Mouse (Mus musculus) gastrocnemius, postnatal 10 days (tissue): ENCODE data around the gene Snx9. TPM values are rescaled to one million over a fixed set of nuclear protein-coding genes. Genes with fewer than 3 reads are reported as not detected.

ENCODE experiments used
- DNase-seq: peaks from one replicate; pipeline ENCODE4 v3.0.0; 2021; ENCODE audit warnings: mixed read lengths
- long read RNA-seq, 2 experiments: library from polyadenylated mRNA; stranded (forward); transcript quantifications; one replicate each; pipeline ENCODE4 v2.0.0; 2021
- total RNA-seq, 2 experiments: library from RNA; stranded (reverse); gene quantifications; 2 replicates each; pipeline ENCODE4 v1.2.3; 2021

Gene Snx9
- 10 to 100 TPM; 28.2 to 29.8 TPM for total RNA-seq
- long read RNA-seq, experiment 1, transcript Snx9-201 (18 exons, 3,331 nt): major isoform, 38 of 72 reads
- long read RNA-seq, experiment 1, partial matches to known transcripts: 3 of 72 reads
- long read RNA-seq, experiment 1, other reads (novel, unspliced or antisense): 31 of 72 reads
- long read RNA-seq, experiment 2, transcript Snx9-201 (18 exons, 3,331 nt): major isoform, 27 of 50 reads
- long read RNA-seq, experiment 2, partial matches to known transcripts: 2 of 50 reads
- long read RNA-seq, experiment 2, other reads (novel, unspliced or antisense): 21 of 50 reads

DNA sequence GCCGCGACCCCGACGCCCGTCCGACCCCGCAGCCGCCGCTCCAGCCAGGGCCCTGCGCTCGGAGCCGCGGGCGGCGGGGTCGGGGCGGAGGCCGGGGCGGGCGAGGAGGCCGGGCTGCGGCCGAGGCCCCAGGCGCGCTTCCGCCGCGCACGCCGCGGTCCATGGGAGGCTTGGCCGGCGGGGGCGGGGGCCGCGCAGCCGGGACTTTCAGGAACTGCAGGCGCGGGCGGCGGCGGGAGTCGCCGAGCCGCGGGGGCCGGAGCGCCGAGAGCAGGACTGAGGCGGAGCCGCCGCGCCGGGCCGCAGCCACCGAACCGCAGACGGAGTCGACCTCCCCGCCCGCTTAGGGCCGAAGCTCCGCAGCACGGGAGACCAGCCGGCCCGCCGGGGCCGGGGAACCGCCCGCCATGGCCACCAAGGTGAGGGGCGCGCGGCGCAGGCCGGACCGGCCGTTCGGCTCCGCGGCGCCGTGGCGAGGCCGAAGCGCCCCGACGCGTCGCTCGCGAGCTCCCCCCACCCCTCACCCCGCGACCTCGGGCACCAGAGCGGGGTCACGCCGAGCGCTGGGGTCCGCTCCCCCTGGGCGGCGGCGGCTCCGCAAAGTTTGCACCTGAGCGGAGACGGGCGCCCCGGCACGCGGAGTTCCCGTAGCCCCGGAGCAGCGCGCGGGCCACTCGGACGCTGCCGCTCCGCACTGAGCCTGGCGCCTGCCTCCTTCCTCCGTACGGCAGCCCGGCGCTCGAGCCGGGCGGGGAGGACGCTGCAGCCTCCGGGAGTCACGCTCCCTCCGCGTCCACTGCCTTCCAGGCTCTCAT lies at the start of gene Snx9:
TSS of gene Snx9 (plus strand) at position 202 of the 815 bp plus-strand sequence.
- peak; percentile 81 for DNase-seq

DNA sequence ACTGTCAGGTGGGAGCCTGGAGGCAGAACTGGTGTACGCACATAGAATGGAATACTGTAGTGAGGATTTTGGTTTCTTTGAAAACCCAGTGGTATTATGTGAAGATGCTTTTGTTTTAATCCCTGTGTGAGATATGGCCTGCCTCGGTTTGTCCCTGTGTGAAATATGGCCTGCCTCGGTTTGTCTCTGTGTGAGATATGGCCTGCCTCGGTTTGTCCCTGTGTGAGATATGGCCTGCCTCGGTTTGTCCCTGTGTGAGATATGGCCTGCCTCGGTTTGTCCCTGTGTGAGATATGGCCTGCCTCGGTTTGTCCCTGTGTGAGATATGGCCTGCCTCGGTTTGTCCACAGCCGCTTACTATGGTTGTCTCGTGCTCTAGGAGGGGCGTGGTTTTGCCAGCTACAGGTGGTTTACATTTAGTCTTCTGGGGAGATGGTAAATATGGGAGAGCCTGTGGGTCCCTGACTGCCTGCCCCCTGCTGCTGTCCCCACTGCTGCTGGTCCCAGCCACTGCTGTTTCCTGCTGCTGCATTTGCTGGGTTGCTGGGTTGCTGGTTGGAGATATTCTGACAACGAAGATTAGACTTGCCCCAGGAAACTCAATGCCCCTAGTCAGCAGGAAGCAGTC lies 48.9 kb upstream of the Snx9 start:
- no peak for DNase-seq

DNA sequence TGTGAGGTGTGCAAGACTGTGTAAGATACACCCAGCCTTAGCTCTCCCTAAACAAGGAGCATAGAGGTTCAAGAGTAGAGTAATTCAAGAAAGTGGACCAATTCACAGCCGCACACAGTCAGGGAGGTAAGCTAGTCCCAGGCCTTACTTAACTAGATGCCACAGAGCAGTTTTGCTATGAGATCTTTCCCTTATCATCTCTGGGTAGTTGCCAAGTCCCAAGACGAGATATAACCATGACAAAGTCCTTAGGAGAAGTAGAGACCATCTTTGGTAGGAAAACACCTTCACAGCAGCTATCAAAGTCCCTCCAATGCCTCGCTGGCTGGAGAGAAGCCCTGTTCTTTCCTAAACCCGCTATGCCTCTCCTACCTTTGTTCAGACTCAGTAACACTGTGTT lies 47.5 kb upstream of the Snx9 start:
- no peak for DNase-seq

DNA sequence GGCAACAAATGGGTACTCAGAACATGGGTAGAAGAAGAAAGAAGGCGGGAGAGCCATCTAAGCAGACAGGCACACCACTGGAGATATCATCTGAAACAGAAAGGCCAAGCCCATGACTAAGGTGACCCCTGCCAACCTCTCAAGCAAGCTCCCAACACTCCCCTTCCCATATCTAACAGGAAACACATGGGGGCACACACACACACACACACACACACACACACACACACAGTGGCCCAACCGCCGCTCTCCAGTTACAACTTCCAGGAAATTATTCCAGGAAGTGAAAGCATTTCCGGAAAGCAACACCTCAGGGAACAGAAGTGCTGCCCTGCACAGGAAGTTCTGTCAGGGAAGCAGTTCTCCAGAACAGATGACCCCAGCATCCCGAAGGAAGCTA lies 46.9 kb upstream of the Snx9 start:
- no peak for DNase-seq

DNA sequence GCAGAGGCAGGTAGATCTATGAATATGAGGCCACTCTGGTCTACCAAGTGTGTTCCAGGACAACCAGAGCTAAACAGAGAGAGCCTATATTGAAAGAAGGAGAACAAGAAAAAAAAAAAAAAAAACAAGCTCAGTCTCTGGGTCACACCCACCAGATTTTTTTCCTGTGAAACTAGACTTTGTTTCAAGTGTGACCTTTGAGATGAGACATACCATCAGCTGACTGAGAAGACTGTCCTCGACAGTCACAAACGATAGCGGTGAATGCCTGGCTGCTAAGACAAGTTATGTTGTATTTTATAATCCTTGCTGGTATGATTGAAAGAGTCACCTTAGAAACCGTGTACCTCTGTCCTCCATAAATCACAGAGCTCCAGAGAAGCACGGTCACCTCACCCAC lies 45.8 kb upstream of the Snx9 start:
- no peak for DNase-seq

DNA sequence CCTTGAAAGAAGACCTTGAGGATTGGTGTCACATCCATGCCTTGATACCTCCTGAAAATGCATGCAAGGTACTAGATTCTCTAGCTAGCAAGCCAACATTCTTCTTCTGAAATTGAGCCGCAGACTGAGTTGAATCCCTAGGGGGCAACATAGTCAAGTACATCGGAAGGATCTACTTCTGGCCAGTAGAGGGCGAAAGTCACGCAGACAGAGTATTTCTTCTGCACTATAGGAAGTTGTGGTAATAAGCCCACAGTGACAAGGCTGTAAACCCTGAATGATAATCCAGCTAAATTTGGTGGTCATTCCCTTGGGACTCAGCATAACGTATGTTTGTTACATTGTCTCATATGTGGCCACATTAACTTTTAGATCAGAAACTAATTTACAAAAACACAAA lies 45.3 kb upstream of the Snx9 start:
- peak; percentile 46 for DNase-seq

DNA sequence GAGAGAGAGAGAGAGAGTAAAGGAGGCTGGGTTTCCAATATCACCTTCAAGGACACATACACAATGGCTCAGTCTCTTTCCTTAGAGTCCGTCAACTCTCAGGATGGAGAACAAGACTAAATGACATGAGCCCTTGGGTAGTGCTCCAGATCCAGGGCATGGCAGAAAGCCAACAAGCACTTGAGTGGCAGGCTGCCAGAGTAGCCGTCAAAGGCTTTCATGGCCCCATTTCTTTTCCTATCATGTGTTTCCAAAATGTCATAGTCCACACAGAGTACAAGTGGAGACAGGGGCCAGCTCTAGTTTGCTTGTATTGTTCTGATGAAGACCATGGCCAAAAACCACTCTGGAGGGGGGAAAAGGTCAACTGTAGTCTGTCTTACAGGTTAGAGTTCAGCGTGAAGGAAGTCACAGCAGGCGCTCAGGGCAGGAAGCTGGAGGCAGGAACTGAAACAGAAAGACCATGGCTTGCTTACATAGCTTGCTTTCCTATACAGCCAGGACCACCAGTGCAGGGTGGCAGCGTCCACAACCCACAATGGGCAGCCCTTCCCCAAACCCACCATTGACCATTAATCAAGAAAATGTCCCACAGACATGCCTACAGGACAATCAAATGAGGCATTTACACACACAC lies 43.9 kb upstream of the Snx9 start:
- DNase-seq: no peak

DNA sequence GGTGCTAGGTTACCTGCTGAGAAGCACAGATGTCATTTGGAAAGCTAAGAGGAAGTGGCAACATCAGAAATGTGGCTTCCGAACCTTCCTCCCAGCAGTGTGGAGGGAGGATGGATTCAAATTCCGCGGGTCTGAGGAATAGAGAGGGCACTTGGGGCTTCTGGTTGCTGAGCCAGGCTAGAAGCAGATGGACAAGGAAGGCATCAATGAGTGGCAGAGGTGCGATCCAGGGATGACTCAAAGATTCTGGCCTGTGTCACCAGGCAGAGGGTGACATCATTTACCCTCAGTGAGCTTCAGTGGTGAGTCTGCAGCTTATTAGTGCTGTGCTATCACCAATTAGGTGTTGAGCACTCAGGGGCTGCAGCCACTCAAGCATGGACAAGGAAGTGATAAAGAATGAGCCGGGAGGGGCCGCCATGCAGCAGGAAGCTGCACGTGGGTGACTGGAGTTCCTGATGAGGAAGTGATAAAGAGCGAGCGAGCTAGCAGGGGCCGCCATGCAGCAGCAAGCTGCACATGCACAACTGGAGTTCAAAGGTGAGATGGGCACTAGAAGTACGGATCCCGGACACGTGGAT lies 42.8 kb upstream of the Snx9 start:
- DNase-seq: no peak

DNA sequence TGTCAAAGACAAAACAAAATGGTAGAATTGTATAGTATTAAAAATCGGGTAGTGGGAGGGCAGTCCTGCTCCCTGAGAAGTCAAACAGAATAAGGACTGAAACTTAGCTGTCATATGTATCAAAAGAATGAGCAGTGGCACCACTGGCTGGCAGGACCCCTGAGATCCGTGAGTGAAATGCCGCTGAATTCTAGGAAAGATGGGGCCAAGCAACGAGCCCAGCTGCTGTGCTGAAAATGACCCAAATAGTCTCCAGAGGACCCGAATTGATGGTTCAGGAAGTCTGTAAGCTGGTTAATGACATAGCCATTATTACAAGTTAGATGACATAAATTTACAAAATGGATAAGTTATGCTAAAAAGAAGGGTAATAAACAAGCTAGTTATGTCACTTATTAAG lies 42.2 kb upstream of the Snx9 start:
- DNase-seq: no peak

DNA sequence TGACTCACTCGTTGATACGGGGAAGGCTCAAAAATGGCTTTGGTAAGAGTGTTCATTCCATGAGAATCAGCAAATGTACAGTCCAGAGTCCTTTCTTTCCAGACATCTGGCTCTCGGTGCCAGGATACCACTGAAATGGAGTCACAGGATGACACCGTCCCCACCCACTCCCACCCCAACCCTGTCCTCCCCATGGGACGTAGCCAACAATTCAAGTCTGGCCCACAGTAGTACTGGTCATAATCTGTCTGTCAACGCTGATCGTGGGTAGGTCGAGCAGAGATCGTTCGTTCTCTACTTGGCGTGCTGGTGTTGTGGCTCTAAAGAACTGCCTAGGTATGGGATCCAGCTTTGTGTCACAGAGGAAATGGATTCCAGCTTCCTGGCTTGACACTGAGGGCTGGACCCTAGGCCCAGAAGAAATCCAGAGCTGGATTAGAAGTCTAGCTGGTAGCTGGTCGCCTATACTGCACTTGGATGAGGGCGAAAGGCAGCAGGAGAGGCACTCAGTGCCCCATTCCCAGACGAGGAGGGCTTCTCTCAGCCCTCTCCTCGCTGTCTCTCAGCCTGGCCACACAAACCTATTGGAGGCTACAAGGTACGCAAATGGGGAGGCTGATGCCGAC lies 41.6 kb upstream of the Snx9 start:
- DNase-seq: no peak

DNA sequence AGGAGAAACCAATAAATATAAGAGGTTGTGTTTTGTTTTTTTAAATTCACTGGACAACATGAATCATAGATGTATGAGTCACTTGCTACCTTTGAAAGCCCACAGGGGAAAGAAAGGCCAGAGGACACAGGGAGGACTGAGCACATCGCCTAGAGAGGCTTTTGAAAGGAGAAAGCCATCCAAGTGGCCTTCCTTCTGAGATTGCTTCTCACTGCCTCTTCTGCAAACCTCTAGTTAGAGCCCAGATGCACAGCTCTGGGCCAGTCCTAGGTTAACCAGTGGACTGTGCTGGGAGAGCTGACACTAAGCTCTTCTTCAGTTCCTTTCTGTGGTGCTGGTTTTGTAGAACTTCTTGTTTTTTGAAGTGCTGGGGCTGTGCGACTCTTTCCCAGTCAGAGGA lies 40.9 kb upstream of the Snx9 start:
- no peak for DNase-seq

DNA sequence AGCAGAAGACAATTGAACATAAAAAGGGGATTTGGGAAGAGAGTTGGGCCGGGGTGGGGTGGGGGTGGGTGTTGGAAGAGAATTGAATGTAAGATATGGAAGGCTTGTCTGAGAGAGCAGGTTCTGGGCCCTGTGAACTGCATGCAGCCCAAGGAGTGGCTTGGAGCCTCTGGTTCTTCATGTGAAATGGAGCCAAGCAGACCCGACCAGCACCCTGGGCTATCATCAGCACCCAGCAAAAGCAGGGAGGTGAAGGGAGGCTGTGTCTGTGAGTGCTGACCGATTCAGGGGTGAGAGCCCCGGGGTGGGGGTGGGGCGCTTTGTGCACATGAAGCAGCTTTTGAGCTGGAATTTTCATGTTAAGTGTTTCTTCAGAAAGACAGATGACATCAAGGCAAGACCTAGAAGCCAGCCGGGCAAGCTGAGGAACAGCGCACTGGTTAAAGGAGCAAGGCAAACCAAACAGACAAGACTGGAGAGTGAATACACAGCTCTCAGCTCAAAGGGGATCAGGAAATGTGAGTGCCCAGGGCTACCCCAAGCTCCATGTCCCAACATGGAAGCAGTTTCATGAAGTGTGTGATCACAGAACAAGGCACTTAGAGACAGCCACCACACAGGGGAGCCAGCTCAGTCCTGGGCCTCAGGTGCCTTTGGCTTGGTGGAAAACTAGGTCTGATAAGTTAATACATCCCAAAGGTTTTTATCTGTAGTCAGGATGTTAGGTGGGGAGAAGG lies 40.1 kb upstream of the Snx9 start:
- no peak for DNase-seq

DNA sequence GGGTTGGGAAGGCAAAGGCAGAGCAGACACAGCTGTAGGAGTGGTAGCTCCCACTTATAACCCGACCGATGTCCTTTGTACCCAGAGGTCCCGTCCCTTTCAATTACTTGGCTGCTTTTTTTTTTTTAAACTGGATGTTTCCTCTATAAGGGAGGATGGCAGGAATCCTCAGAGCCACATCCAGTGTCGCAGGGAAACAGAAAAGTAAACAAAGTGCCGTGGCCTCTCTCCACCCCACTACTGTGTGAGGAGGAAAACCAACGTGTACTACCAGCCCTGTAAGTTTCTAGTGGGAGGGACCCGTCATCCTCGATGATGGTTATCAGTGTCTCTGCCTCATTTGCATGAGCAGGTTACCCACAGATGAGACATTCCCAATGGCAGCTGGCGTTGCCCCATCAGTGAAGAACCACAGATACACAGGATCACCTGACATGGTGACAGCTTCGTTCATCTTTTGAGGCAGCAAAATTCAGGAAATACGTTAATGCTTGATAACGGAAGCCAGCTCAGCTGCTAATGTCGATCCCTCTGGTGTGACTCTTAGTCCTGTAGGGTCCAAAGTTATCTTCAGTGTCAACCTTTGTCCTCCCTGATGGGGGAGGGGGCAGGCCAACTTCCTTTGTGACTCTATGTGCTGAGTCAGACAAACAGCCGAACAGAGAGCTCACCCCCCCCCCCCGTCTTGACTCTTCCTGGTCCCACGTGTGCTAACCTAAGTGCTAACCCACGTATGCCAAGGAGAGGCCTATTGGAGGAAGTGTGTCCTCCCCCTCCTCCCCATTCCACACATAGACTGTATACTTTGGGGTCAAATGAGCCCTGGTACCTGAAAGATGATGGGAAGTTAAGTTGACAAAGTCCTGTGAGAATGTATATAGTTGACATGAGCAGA lies 39.1 kb upstream of the Snx9 start:
- no peak for DNase-seq

DNA sequence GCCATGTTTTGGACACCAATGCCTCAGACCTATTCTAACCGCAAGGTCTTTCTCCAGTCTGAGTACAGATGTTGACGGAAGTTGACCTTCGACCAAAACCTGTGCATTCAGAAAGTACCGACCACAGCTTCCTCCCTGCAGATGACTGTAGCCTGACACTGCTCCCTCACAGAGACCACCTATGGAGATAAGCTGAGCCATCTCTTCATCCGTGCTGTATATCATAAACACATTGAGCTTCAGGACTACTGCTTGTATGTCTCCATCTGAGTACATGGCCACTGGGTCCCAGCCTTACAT lies 38.5 kb upstream of the Snx9 start:
- DNase-seq: no peak

DNA sequence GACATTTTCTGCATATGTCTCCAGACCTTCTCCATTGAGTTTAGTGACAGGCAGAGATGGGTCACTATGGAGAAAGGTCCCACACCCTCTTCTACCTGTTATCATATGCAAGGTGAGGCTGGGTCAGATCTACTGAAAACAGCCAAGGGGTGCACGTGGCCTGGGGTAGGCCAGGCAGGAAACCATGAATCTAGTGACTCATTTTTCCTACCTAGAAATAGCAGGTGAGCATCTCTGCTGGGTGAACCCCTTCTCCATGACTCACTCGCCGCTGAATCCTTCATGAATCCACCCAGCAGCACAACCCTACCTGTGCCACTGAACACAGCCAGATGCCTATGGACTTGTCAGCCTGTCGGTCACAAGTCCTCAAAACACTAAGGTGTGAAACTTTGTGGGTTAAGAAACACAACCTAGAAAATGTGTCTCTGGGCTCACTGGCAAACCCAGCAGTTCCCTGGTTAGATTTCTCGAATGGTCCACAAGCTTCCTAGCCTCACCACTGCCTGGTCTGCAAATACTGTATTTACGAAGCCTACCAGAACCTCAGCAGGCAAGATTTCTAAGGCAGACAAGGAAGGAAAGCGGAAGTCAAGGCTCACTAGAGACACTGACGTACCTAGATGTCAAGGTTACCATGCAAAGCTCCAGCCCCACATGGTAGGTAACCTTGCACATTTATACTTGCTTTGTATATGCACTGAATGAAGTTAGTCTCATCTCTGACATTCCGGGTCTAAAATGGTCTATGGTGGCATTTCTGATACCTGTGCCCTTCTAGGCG lies 37.7 kb upstream of the Snx9 start:
- DNase-seq: no peak

DNA sequence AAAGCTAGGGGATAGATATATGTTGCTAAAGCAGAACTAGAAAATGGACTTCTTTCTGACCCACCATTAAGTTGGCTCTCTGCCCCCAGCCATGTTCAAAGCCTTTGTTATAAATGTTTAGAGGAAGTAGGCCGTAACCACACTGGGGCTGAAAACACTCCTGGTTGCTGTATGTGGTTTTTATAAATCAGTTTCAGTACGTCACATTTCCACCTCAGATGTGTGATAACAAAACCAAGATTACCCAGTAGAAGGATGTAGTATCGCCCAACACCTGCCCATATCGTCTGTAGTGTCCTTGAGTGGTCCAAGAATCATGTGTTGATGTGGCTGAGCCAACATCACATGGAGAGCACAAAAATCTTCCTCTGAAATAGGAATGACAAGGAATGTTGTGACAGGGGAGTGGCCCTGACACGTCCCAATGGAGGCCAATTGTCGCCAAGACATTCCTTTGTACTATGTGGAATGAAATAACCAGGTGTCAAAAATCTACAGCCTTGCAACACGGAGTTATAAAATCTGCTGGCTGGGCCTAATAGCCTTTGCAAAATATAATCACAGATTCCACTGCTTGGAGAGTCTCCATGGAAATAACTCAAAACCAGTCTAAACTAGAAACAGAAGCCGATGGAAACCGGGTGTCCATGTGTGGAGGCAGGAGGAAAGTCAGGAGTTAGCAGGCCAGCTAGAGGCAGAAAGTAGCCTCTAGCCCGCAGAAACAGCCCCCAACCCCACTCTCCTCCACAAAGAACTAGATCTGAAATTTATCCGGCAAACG lies 36.6 kb upstream of the Snx9 start:
- DNase-seq: no peak

DNA sequence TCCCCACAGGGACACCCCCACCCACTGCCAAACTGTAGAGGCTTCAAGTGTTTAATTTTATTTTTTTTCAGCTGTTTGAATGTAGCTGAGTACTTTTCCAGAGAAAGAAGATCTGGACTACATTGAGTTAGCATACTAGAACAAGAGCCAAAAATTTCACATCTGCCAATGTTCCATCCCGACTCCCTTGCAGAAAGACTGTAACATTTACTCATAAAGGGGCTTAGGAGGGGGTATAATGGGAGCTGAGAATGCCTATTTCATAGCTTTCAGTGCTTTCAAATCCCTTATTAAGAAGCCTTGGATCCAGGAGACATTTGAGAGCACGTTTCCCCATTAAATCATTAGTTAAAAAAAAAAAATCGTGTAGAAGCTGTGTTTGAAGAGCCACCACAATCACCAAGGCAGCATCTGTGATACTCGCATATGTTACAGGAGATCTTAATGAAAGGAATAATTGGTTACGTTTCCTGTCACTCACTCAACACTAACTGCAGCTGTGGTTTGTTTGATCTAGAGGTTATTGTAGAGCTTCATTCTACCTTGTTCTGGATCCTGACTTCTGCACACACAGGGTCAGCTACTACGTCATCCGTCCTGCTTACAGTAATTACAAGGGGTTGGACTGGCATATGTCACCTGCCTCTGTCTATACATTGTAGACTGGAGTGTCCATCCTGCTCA lies 35.8 kb upstream of the Snx9 start:
- no peak for DNase-seq

DNA sequence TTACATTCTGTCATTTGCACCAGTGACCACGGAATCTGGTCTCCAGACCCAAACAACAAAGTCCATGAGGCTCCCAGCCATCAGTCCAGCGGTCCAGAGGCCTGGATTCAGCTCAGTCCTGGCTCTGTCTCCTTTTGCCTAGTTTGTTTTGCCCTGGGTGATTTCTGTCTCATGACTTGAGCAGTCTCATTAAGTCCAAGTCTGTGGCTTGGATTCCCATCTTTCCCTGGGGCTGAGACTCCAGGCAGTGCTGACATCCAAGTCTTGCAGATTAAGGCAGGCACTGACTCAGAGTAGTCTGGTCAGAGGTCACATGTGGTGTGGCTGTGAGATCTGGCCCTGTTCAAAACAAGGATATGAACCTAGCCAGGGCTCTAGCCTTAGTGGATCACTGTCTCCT lies 35.2 kb upstream of the Snx9 start:
- DNase-seq: no peak
